Mouse (Mus musculus): ENCODE results near the gene AI661453.
A peak's percentile ranks its signal among the peaks of the same experiment; 100 is the strongest.
"Not testable (repeated sequence)": the region's sequence is repeated elsewhere in the genome, so short reads cannot be mapped to it uniquely, and the experiment has no call there.

The AI661453 gene

DNA sequence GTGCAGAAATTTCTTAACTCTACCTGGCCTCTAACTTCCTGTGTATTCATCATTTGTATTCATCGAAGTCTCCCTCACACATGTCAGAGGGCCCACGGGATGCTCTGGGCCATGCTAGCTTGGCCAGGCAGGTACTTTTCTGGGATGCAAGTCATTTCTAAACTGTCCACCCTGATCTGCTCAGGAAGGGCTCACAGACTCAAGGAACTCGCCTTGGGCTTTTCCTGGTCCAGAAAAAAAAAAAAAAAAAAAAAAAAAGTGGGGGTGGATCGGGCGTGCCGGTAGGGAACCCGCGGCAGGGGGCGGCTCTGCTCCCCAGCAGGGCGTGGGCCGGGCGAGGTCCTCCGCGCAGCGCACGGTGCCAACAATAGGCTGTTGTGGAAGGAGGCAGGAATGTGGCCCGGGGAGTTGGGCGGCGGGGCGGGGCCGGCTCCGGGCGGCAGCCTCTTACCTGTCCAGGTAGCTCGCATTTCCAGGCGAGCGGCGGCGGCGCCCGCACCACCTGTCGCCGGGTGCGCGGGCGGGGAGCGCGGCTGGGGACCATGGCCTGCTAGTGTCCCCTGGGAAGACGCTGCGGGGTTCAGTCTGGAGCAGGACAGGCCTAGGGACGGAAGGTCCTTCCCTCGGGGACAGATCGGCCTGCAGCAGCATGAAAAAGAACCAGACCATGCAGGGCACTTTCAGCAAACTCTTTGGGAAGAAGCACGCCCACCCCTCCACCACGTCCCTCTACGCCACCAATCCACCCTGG lies at the start of gene AI661453:
AI661453 (plus strand) TSS at position 460 of the 751 bp plus-strand sequence.
- DNase-seq (ENCODE audit: low spot score): peak; percentile 79

DNA sequence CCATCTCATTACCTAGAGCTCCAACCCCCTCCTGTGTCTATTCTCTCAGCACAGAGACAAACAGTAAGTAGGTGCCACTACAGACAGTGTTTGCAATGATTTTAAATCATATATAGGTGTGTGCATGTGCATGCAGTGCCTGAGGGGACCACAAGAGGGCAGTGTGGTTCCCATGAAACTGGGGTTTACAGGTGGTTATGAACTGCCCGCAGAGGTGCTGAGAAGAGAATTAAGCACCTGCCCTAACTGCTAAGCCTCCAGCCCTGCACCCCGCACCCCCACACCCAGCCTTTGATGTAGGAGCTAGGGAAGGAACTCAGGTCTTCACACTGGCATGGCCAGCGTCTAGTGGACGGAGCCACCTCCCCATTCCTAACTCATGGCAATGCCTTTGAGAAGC lies 49.8 kb upstream of the AI661453 start:
- DNase-seq (ENCODE audit: low spot score): no peak

DNA sequence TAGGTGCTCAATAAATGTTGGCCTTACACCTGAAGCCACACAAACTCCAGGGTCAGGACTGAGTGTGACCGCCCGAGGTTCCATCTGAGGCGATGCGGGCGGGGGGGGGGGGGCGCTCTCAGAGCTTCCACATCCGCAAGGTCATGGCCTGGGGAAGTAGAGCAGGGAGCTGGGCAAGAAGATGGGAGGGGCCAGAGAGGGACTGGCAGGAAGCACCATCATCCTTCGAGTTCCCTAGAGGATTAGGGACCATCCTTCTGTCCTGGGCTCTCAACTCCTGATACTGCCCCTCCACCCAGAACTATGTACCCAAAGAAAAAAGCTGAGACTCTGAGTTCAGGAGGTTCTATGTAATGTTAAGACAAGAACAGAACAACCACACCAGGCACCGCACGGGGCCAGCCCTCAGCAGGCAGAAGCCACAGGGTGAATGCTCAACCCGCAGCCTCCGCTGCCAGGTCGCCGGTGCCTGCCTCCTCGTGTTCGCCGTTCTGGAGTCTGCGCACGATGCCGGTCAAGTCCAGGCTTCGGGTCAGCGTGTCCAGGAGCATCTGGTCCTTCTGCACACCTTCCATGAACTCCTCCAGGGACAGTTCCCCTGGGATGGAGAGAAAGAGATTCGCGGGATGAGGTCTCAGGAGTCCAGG lies 42.1 kb upstream of the AI661453 start:
- no peak for DNase-seq (ENCODE audit: low spot score)

DNA sequence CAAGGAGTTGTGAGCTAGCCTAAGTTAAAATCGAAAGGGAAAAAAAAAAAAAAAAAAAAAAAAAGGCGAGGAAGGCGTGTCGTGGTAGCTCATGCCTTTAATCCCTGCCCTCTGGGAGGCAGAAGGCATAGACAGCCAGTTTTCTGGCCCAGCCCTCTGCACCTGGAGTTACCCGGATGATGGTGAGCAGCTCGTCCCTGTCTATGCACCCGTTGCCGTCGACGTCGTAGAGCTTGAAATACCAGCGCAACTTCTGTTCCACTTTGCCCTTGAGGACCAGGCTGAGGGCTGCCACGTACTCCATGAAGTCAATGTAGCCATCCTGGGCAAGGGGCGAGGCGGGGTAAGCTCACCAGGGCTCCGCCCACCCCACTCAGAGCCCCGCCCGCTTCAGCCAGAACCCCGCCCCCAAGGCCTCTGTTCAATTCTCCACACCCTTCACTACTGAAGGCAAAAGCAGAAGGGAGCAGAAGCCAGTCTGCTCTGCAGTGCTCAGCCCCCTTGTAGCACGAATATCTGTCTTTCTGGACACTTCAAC lies 41.0 kb upstream of the AI661453 start:
- DNase-seq (ENCODE audit: low spot score): peak; percentile 56

DNA sequence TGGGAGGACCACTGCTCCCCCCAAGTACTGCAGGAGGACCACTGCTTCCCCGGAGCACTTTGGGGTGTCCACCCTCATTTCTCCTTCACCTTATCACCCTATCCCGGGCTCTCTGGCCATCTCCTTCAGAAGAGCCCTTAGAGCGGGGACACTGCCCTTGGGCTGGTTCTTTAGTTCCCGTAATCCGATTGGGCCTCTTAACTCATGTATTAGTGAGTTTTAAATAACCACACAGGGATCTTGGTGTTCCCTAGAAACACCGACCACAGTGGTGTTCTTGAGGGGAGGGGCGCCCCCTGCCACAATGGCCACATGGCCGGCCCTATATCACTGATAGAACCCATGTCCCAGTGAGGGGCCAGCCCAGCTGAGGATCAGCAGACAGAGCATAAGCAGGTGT lies 37.3 kb upstream of the AI661453 start:
- DNase-seq (ENCODE audit: low spot score): no peak

DNA sequence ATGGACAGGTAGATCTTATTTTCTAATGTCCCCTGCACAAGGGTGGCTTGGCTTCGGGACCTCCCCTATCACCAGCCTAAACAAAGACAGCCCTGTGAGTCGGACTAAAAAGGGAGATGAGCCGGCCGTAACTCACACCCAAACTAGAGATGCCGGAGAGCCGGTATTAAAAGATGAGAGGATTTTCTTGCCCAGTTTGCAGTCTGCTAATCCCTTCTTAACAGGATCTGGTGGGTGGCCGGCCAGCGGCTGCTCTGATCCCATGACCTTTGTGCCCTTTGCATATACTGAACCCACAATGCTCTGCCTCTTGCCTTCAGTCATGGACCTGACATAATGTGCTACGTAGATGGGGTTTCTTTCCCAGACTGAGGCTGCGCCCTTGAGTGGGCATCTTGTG lies 36.0 kb upstream of the AI661453 start, which contains the start of gene Guca1a:
Guca1a (minus strand) TSS at position 134 of the 400 bp plus-strand sequence.
- no peak for DNase-seq (ENCODE audit: low spot score)

DNA sequence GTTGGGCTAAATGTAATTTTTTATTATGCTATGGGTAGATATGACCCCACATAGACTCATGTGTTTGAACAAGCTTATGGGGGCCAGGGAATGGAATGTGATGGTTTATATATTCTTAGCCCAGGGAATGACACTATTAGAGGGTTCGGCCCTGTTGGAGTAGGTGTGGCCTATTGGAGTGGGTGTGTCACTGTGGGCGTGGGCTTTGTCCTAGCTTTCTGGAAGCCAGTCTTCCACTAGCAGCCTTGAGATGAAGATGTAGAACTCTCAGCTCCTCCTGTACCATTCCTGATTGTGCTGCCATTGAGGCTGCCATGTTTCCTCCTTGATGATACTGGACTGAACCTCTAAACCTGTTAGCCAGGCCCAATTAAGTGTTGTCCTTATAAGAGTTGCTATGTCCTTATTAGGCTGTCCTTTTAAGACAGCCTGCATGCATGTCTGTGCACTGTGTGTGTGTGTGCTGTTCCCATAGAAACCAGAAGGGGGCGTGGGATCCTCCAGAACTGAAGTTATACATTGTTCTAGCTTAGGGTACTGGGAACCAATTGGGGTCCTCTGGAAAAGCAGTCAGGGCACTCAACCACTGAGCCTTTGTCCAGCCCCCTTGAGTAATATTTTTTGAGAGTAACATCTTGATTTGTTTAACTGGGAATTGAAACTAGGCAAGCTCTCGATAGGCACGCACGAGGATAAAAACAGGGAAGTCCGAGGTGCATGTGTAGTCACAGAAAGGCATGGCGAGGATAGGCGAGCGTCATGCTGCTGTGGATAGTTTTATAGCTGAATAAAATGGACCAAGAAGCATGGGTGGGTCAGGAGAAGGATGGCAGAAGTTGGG lies 28.5 kb upstream of the AI661453 start:
- DNase-seq (ENCODE audit: low spot score): no peak

DNA sequence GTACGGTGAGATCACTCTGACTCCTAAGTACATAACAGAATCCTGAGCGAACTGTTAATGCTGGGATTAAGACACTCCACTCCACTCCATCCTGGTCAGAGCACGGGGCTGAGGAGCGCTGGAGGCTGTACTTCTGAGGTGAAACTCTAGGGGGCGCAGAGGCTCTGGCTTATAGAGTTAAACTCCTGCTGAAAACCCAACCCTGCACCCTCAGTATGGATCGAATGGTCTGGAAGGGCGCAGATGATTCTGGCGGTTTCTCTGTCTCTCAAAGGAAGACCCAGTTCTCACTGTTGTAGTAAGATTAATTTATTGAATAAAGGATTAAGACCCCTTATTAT lies 27.9 kb upstream of the AI661453 start:
- DNase-seq (ENCODE audit: low spot score): no peak

DNA sequence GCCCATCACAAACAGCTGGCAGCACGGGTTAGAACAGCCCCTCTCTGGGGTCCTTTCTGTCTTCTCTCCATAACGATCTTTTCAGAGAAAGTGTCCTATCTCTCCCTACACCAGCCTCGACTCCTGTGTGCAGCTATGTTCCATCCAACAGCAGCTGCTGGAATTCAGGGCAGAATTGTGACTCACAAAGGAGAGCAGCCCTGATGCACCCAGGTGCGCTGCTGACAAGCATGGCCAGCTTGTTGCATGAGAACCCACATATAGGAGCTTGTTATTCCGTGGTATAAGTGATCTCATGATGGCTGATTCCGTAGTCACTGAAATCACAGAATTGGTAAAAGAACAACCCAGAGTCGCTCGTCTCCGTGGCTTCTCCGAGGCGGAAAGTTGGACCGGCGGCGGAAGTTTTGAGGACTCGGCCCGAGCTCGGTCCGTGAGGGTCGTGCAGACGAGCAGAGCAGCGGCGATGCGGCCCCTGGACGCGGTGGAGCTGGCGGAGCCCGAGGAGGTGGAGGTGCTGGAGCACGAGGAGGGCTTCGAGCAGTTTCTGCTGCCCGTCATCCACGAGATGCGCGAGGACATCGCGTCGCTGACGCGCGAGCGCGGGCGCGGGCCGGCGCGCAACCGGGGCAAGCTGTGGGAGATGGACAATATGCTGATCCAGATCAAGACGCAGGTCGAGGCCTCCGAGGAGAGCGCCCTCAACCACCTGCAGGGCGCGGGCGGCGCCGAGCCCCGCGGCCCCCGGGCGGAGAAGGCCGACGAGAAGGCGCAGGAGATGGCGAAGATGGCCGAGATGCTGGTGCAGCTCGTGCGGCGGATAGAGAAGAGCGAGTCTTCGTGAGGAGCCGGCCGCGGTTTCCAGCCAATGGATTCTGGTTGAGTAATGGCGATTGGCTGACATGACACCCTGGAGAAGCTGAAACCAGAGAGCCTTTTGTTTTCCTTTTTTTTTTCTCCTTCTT lies 26.2 kb upstream of the AI661453 start:
- not testable (repeated sequence) for DNase-seq (ENCODE audit: low spot score)

DNA sequence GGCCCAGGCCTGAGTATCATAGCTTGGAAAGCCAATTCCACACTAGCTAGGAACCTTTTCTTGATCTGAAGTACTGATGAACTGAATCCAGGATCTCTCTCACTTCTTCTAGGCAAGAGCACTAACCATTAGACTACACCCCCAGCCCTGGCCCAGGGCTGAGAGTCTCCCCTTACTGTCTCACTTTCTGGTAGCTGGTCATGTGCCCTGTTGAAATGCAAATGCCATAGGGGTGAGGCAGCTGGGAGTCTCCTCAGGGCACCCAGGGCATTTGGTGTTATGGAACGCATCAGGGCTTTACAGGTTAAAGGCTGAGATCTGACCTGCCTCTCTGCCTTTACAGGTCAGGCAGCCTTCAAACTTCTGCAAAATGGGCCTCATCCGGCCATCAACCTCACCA lies 16.2 kb upstream of the AI661453 start:
- DNase-seq (ENCODE audit: low spot score): no peak

DNA sequence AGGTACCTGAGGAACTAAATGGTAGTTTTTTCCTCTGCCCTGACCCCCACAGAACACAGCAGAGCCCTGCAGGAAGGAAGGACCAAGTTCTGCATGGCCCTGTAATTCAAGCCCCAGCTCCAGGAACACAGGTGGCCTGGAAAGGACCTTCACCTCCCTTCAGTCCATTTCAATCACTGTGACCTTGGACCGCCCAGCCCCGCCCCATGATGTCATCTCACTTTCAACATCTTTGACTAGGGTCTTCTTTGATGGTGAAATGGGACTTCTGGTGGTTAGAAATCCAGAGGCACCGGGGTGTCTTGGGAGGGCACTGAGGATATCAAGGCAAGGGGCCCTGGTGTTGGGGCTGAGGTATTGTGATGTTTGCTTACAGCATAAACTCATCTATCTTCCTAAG lies 14.8 kb upstream of the AI661453 start:
- DNase-seq (ENCODE audit: low spot score): no peak

DNA sequence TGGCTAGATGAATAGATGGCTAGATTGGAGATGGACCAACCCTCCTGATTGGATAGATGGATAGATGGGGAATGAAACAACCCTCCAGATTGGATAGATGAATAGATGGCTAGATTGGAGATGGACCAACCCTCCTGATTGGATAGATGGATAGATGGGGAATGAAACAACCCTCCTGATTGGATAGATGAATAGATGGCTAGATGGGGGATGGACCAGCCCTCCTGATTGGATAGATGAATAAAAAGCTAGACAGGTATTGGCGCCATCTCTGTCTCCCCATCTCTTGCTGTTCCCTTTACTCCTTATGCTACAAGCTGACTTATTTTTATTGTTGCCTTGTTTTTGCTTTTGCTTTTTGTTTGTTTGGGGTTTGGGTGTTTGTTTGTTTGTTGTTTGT lies 13.8 kb upstream of the AI661453 start:
- not testable (repeated sequence) for DNase-seq (ENCODE audit: low spot score)

DNA sequence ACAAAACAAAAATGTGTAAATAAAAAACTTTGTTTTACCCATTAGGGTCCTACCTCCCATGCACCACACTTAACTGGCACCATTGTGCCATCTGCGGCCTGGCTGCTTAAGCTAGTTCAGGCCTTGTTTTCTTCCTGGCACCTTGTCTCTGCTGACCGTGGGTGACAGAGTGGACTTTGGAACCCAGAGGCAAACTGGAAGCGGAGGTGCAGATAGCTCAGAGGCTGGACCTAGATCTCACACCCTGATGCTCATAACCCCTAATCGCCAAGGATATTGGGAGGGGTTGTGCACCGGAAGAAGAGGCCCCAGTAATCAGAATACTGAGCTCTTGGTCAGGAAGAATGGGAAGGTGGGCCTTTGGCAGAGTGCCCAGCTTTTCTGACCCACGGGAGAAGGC lies 12.2 kb upstream of the AI661453 start:
- no peak for DNase-seq (ENCODE audit: low spot score)

DNA sequence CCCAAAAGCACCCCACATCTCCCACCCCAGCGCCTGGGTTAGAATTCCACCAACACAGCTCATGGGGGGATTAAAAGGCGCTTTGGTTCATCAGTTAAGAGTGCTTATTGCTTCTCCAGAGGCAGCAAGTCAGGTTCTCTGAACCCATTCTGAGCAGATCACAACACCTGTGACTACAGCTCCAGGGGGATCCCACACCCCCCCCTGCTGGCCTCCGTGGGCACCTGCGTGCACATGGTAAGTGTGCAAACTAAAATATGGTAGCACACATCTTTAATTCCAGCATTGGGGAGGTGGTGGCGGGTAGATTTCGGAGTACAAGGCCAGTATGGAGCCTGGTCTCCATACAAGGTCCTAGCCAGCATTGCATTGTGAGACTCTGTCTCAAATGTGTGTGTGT lies 9.1 kb upstream of the AI661453 start:
- DNase-seq (ENCODE audit: low spot score): no peak

DNA sequence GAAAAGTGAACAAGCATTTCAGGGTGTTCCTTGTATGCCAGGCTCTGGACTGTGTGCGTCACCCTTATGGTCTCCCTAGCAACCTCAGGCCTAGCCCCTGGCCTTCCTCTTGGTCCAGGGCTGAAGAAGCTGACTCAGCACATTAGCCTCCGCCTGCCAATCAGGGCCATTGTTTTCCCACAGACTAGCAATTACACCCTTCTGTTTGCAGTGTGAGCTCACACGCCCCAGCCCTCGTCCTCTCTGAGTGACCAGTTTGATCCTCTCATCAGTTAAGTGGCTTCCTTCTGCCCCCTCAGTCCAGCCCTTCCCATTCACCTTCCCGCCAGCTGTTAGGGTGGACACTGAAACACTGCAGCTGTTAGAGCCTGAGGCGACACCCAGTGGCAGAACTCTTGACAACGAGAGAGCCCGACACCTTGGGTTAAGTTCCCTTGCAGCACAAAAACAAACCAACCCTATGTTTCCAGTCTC lies 7.5 kb upstream of the AI661453 start:
- DNase-seq (ENCODE audit: low spot score): peak; percentile 68

DNA sequence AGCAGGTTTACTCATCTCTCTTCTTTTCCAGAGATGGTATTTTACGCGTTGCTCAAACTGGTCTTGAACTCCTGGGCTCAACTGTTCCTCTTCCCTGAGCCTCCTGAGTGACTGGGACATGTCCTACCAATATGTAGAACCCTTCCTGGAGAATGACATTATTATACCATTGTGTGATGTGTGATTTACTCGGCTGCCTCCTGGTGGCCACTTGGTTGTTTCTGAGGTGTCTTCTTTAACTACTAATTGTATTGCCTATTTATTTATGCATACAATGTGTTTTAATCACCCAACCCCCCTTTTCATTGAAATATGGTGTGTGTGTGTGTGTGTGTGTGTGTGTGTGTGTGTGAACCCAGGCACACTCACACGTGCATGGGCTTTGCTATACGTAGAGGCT lies 5.6 kb upstream of the AI661453 start:
- no peak for DNase-seq (ENCODE audit: low spot score)

DNA sequence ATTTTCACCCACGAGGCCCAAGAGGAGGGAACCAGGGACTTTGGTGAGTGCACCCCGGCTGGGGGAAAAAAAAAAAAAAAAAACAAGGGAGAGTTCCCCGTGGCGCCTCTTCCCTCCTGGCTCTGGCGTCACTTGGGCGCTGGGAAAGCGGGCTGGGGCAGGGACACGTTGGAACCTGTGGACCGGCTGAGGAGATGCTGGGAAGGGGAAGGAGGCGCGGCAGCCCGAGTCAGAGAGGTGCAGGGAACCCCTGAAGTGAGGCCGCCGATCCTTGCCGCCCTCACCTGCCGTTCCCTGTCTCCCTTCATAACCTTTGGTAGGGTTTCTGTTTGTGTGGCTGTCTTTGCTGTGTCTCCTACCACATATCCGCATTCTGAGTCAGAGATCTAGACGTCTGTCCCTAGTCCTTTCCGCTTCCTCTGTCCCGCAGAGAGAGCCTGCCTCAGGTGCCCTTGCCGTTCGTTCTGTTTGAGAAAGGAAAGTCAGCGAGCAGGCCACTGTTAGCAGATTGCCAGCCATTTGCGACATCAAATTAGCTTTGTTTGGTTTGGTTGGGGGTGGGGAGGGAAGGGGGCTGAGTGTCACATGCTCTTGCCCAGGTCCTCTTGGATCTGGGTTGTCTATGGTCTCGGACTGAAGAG lies 612 bp downstream of the AI661453 start, which contains the start of gene 1700001C19Rik:
1700001C19Rik (minus strand) TSS at position 470 of the 641 bp plus-strand sequence.
- no peak for DNase-seq (ENCODE audit: low spot score)

DNA sequence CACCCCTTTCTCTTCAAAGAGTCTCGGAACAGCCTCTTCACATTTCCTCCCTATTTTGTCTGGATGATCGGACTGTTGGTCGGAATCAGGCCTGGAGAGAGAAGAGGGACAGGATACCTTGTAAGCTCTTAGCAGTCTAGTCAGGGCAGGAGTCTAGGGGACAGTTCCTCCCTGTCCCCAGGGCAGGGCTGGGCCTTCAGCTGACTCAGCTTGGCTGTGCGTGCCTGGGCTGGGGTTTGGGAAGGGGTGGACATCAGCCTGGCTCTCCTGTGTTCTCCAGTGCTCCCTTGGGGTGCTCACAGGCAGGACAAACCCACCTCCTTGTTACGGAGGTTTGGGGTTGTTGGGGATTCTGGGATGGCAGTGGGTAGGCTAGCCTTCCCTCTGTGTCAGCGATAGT lies 2.2 kb downstream of the AI661453 start:
- DNase-seq (ENCODE audit: low spot score): no peak

DNA sequence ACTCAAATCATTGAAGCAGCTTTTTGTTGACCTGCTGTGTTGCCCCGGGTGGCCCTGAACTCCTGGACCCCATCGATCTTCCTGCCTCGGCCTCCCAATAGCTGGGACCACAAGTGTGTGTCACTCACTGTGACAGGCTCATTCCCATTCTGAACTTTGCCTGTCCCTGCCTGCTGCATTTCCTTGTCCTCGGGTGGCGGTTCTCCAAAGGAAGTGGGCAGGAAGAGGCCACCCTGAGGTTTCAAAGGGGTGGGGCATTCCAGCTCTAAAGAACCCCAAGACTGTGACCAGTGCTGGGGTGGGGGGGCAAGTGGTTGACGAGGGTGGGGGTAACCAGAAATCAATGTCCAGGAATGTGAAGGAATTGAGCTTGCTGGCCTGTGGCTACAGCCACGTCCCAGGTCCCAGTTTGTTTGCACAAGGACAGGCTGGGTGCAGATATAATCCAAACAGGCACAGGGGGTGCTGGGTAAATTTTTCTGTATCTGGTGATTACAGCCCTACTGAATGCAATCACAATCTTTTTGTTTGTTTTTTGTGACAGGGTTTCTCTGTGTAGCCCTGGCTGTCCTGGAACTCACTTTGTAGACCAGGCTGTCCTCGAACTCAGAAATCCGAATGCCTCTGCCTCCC lies 3.1 kb downstream of the AI661453 start:
- DNase-seq (ENCODE audit: low spot score): peak; percentile 77

DNA sequence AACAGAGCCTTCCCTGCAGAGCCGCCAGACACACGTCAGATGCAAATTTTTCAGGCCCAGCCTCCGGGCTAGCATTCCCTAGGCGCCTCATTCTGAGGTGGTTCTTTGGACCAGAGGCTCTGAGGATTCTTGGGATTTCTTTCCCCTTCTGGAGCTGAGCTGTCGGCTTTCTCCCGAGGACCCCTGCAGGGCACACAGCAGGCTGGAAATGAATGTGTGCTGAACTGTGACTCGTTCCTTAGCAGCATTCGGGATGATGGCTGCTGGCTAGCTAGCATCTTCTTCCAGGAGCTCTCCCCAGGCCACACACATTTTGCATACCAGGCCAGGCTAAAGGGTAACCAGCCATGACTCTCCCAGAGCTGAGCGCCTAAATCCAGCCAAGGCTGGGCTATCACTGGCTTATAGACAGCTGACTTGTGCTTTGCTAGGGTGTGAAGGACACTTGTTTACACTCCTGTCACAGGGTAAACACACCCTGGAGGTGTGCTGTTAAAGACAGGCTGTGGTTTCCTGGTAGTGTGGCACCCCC lies 4.0 kb downstream of the AI661453 start:
- peak; percentile 68 for DNase-seq (ENCODE audit: low spot score)

All from yolk sac, embryonic 10.5 days (tissue).